Comparison of ENCODE assay signal across 7 mouse cellular contexts in genomic region chr10:69793079-69793478, GRCm38 (mm10).
DNase-seq lines count a peak whose midpoint lies in the region; ATAC-seq and TF ChIP-seq lines count a peak whose summit lies in the region.

No protein-coding gene starts in this region.

- no peak overlapping the region for H3K27ac ChIP-seq in ES-Bruce4 (ENCODE audit: insufficient read depth, low read length)
- H3K27ac ChIP-seq in heart, adult 2 months = peak overlapping the region; percentile 38
- H3K27ac ChIP-seq in stomach, postnatal 0 days (replicated peaks) = no peak overlapping the region

- H3K79me2 ChIP-seq in heart, adult 2 months (replicated peaks; ENCODE audit: control insufficient read depth, insufficient read depth, low read length) = no peaks in the 10 kb centered on the region; the same call in 1 of the 2 replicates

- no peaks in the 10 kb centered on the region for H3K9me3 ChIP-seq in ES-Bruce4 (replicated peaks; ENCODE audit: control insufficient read depth, insufficient read depth, low read length, poor library complexity, severe bottlenecking)
- no peaks in the 10 kb centered on the region for H3K9me3 ChIP-seq in stomach, postnatal 0 days (ENCODE audit: control insufficient read depth, low read length)

- intact Hi-C loops in heart, adult 2 months (cut with DNase I) = loop anchor here (1.0 kb wide), 1 partner anchor 131 kb away; no protein-coding TSS in a partner anchor

- no peak for DNase-seq in Patski (ENCODE audit: low read depth, low spot score)
- peak; percentile 76 to 82 for DNase-seq in cerebellum, postnatal 14 days
- peak; percentile 57 to 67 for DNase-seq in heart, adult 2 months
- peak; percentile 49 for DNase-seq in layer of hippocampus, adult 9-11 months
- DNase-seq in lung, postnatal 4 days = peak; percentile 51 to 62
- peak; percentile 36 for DNase-seq in stomach, postnatal 0 days (ENCODE audit: low spot score)

- no peak overlapping the region for H3K4me2 ChIP-seq in stomach, postnatal 0 days (replicated peaks; ENCODE audit: low read depth)

- in situ Hi-C loops in Patski (cut with MboI; ENCODE audit: low pct_unique_long_range_greater_than_20kb) = loop anchor here (5.0 kb wide), 1 partner anchor 126 kb away; no protein-coding TSS in a partner anchor

- no peaks in the 10 kb centered on the region for H3K36me3 ChIP-seq in ES-Bruce4 (ENCODE audit: control insufficient read depth, insufficient read depth, low read length, poor library complexity, severe bottlenecking)
- no peaks in the 10 kb centered on the region for H3K36me3 ChIP-seq in heart, adult 2 months (ENCODE audit: control insufficient read depth, insufficient read depth, low read length)
- no peaks in the 10 kb centered on the region; the same call in 1 of the 2 replicates for H3K36me3 ChIP-seq in stomach, postnatal 0 days (ENCODE audit: control insufficient read depth, insufficient read depth, low read length)

- H3K9ac ChIP-seq in ES-Bruce4 (ENCODE audit: low read depth, poor library complexity, severe bottlenecking) = no peak overlapping the region
- no peak overlapping the region for H3K9ac ChIP-seq in heart, adult 2 months (ENCODE audit: low read depth, low read length)
- no peak overlapping the region for H3K9ac ChIP-seq in stomach, postnatal 0 days (ENCODE audit: low read length)

- CTCF ChIA-PET in Patski (lab: Charles Lee) = interaction anchor here (0.7 to 2.4 kb wide), 5 partner anchors 12 to 137 kb away, joined by 3 to 12 read pairs (median 3); no protein-coding TSS in a partner anchor

- POLR2A ChIA-PET in Patski (lab: Charles Lee) = no interaction called here

- TF ChIP-seq POLR2A in ES-Bruce4 (IDR thresholded peaks at IDR 0.05; ENCODE audit: insufficient read depth, low read length) = no peak
- TF ChIP-seq POLR2A in heart, adult 2 months (IDR thresholded peaks at IDR 0.05; ENCODE audit: insufficient read depth, low read depth, low read length) = peak; percentile 55

- no peak for ATAC-seq in Patski
- 0 out of 2 replicates have a peak, but pooled peaks have one; percentile 60 for ATAC-seq in stomach, postnatal 0 days (ENCODE audit: low FRiP score, low TSS enrichment)

- whole genome bisulfite sequencing in heart, adult 2 months = 36% methylated on average over 9 of the region's 9 CpGs
- 43% methylated on average over 9 of the region's 9 CpGs for WGBS in stomach, postnatal 0 days

- H3K27me3 ChIP-seq in ES-Bruce4 (ENCODE audit: control insufficient read depth, insufficient read depth, low read length, poor library complexity, severe bottlenecking) (no peaks in the 10 kb centered on the region), Patski (no peaks in the 10 kb centered on the region)
- no peaks in the 10 kb centered on the region for H3K27me3 ChIP-seq in heart, adult 2 months (ENCODE audit: control insufficient read depth, insufficient read depth, low read length)
- no peaks in the 10 kb centered on the region for H3K27me3 ChIP-seq in stomach, postnatal 0 days (ENCODE audit: control insufficient read depth, insufficient read depth, low read length)

- TF ChIP-seq CTCF in ES-Bruce4 (IDR thresholded peaks at IDR 0.05; ENCODE audit: low read depth, low read length) = peak; percentile 73
- peak; percentile 63 for TF ChIP-seq CTCF in Patski (IDR thresholded peaks at IDR 0.05)
- peak; percentile 85 for TF ChIP-seq CTCF in heart, adult 2 months (IDR thresholded peaks at IDR 0.05)
- peak; percentile 73 for TF ChIP-seq CTCF in stomach, postnatal 0 days (IDR thresholded peaks at IDR 0.05; ENCODE audit: low read depth)

- TF ChIP-seq EP300 in ES-Bruce4 (IDR thresholded peaks at IDR 0.05; ENCODE audit: insufficient read depth, low read depth, low read length) = no peak
- TF ChIP-seq EP300 in heart, adult 2 months (IDR thresholded peaks at IDR 0.05; ENCODE audit: insufficient read depth, low read depth, low read length) = no peak
- no peak for TF ChIP-seq EP300 in stomach, postnatal 0 days (optimal IDR thresholded peaks at IDR 0.05)

- H3K4me1 ChIP-seq in ES-Bruce4 (ENCODE audit: control insufficient read depth, insufficient read depth, low read length) = no peaks in the 10 kb centered on the region
- H3K4me1 ChIP-seq in heart, adult 2 months (ENCODE audit: control insufficient read depth, insufficient read depth, low read length) = peaks cover 1% of the 10 kb centered on the region
- H3K4me1 ChIP-seq in stomach, postnatal 0 days (replicated peaks; ENCODE audit: control insufficient read depth, insufficient read depth) = no peaks in the 10 kb centered on the region

- H3K4me3 ChIP-seq in ES-Bruce4 (ENCODE audit: low read depth, low read length) = no peak overlapping the region
- no peak overlapping the region; the same call in 1 of the 2 replicates for H3K4me3 ChIP-seq in heart, adult 2 months
- H3K4me3 ChIP-seq in stomach, postnatal 0 days (ENCODE audit: low read depth, low read length) = no peak overlapping the region
